Mouse (Mus musculus): ENCODE data around the gene Uevld.

DNA sequence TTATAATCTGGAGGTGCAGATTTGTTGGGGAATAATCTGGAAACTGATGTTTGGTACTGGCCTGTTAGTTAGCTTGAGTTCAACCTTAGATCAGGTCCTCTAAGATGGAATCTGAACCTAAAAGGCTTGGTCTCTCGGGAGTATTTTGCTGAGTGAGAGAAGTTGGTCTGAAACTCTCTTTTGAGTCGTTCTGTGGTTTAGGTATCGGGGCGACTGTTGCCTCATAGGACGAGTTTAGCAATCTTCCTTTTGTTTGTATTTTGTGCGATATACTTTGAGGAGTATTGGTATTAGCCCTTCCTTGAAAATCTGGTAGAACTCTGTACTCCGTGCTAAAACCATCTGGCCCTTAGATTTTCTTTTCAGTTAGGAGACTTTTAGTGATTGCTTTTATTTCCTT is 5.7 kb upstream of the Uevld start:
- TF ChIP-seq CTCF (IDR thresholded peaks at IDR 0.05; ENCODE audit: extremely low read depth, insufficient read length, insufficient replicate concordance, low read depth, low read length) = no peak
- TF ChIP-seq POLR2A (IDR thresholded peaks at IDR 0.05; ENCODE audit: low read depth, low read length) = no peak
